Mouse (Mus musculus) midbrain, embryonic 16.5 days (tissue): ENCODE measurements around the gene Plcb1. TPM values are rescaled to one million over a fixed set of nuclear protein-coding genes. Genes with fewer than 3 reads are reported as not detected.

Experiments used
- ATAC-seq: fragments of 200-750 bp; cut with Nextera tagmentation; 2 replicates; pipeline ENCODE4 v1.8.0; 2017; ENCODE audit warnings: moderate TSS enrichment
- H3K27ac ChIP-seq: fragments of 300-500 bp; sonication (generic); 2 replicates; pipeline ENCODE4 v1.5.1; 2014; ENCODE audit warnings: mild to moderate bottlenecking, low read length, mixed read lengths
- H3K27me3 ChIP-seq: fragments of 300-500 bp; sonication (generic); 2 replicates; pipeline ENCODE4 v1.6.1; 2014; ENCODE audit warnings: low read depth, low read length, mixed read lengths; ENCODE audit not compliant: control insufficient read depth, insufficient read depth
- H3K36me3 ChIP-seq: fragments of 300-500 bp; sonication (generic); 2 replicates; pipeline ENCODE4 v1.6.1; 2014; ENCODE audit warnings: mild to moderate bottlenecking, low read length, moderate library complexity, mixed read lengths; ENCODE audit not compliant: control insufficient read depth, insufficient read depth
- H3K4me1 ChIP-seq: fragments of 300-500 bp; sonication (generic); 2 replicates; pipeline ENCODE4 v1.6.1; 2014; ENCODE audit warnings: mild to moderate bottlenecking, low read length, mixed read lengths; ENCODE audit not compliant: control insufficient read depth, insufficient read depth
- H3K4me2 ChIP-seq: fragments of 300-500 bp; sonication (generic); 2 replicates; pipeline ENCODE4 v1.6.1; 2014; ENCODE audit warnings: mild to moderate bottlenecking, low read length, mixed read lengths
- H3K4me3 ChIP-seq: fragments of 300-500 bp; sonication (generic); 2 replicates; pipeline ENCODE4 v1.5.1; 2014; ENCODE audit warnings: low read depth, mild to moderate bottlenecking, low read length, moderate library complexity, mixed read lengths
- H3K9ac ChIP-seq: fragments of 300-500 bp; sonication (generic); 2 replicates; pipeline ENCODE4 v1.6.1; 2014; ENCODE audit warnings: low read depth, low read length, mixed read lengths
- H3K9me3 ChIP-seq: fragments of 300-500 bp; sonication (generic); replicated peaks from 2 replicates; pipeline ENCODE4 v1.6.1; 2014; ENCODE audit warnings: mild to moderate bottlenecking, low read length, mixed read lengths; ENCODE audit not compliant: control insufficient read depth, poor library complexity, severe bottlenecking
- WGBS: fragments of 180-500 bp; shearing (Covaris S2); extraction: QIAGEN DNeasy Blood & Tissue Kit; methylation state at CpG from one replicate; pipeline ENCODE4 v1.1.7; 2014; 5-methylcytosine and 5-hydroxymethylcytosine counted together
- polyA plus RNA-seq: library from polyadenylated mRNA; unstranded; fragments of >200 nt; fragmentation: Nextera tagmentation; extraction: Ambion mirVana; gene quantifications from 2 replicates; pipeline ENCODE4 v1.2.1, GENCODE M21; 2015

Gene Plcb1
- polyA plus RNA-seq, 1 experiment from 2014 or later = 35.9 TPM

DNA sequence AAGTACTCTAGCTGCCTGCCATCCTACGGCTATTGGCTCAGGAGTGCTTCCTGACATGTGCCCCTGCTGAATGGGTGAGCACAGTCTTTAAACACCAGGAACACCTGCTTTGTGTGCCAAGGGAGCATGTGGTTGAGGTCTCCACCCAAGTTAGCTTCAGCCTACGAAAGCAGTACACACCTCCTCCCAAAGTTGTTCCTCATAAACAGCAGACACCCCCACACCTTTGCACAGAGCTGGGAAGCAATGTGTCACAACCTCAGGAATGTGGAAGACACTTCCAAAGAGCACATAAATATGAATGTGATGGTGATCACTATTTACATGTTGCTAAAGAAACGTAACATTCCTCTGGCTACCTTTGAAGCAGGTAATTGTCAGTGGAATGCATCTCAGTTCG lies 389.7 kb downstream of the Plcb1 start:
- no peaks in the 10 kb centered on the region for H3K27me3 ChIP-seq
- H3K4me3 ChIP-seq = no peak overlapping the region
- ATAC-seq = no peak
- no peak overlapping the region for H3K27ac ChIP-seq
- no peaks in the 10 kb centered on the region for H3K36me3 ChIP-seq
- H3K4me1 ChIP-seq = no peaks in the 10 kb centered on the region
- H3K9ac ChIP-seq = no peak overlapping the region
- 74% methylated on average over 4 of the region's 4 CpGs for WGBS
- no peak overlapping the region for H3K4me2 ChIP-seq
- no peaks in the 10 kb centered on the region for H3K9me3 ChIP-seq

DNA sequence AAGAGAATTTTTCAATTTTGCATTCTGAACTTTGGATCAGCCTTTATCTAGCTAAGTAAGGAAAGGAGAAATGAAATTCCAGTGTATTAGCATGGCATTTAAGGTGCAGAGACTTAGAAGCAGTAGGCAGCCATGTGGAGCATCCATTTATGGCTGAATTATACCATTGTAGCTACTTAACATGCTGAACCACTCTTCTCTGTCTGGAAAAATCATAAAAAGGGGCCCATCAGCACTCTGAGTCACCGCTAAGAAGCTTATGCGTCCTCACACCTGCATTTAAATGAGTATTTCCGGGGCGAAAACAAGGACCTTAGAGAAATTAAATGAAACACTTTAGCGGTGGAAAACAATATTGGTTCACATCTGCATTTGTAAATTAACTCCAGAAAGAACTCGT lies 401.8 kb downstream of the Plcb1 start:
- no peak overlapping the region for H3K9ac ChIP-seq

DNA sequence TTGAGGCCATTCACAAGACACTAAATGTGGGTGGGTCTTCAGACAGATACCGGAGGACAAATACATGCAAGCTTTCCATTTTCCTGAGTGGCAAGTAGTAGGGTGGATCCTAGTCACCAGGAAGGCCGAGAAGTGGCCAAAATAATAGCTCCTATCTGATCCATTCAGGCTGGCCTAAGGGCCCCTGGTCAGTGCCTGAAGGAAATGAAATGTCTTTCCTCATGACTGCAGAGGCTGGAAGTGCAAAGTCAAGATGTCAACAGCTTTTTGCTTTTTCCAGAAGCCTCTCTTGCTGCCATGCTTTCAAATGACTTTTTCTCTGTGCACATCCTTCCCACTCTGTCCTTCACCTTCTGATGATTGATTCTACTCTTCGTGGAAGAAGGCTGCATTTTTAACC lies 415.0 kb downstream of the Plcb1 start:
- Histone ChIP-seq H3K4me1 (no peaks in the 10 kb centered on the region), H3K27me3 (no peaks in the 10 kb centered on the region), H3K27ac (no peak overlapping the region), H3K36me3 (no peaks in the 10 kb centered on the region), H3K4me3 (no peak overlapping the region), H3K9ac (no peak overlapping the region), H3K4me2 (no peak overlapping the region), H3K9me3 (no peaks in the 10 kb centered on the region)
- WGBS = 89% methylated on average over 3 of the region's 3 CpGs
- no peak for ATAC-seq

More for the DNA sequence above, 401.8 kb downstream of the Plcb1 start:
- Histone ChIP-seq H3K27ac (no peak overlapping the region), H3K4me1 (peaks cover 2% of the 10 kb centered on the region; the same call in 1 of the 2 replicates), H3K4me3 (no peak overlapping the region), H3K36me3 (no peaks in the 10 kb centered on the region), H3K4me2 (no peak overlapping the region), H3K27me3 (no peaks in the 10 kb centered on the region), H3K9me3 (no peaks in the 10 kb centered on the region)
- ATAC-seq = no peak; the same call in 1 of the 2 replicates
- WGBS = 25% methylated on average over 6 of the region's 6 CpGs

GRCm38 (mm10) chr2:135202390-135202789 lies 416.5 kb downstream of the Plcb1 start:
- Histone ChIP-seq H3K27ac (no peak overlapping the region), H3K9me3 (no peaks in the 10 kb centered on the region), H3K4me2 (no peak overlapping the region), H3K36me3 (no peaks in the 10 kb centered on the region), H3K4me1 (no peaks in the 10 kb centered on the region), H3K9ac (no peak overlapping the region), H3K27me3 (no peaks in the 10 kb centered on the region), H3K4me3 (no peak overlapping the region)
- no peak for ATAC-seq
- WGBS = 76% methylated on average over 4 of the region's 4 CpGs

DNA sequence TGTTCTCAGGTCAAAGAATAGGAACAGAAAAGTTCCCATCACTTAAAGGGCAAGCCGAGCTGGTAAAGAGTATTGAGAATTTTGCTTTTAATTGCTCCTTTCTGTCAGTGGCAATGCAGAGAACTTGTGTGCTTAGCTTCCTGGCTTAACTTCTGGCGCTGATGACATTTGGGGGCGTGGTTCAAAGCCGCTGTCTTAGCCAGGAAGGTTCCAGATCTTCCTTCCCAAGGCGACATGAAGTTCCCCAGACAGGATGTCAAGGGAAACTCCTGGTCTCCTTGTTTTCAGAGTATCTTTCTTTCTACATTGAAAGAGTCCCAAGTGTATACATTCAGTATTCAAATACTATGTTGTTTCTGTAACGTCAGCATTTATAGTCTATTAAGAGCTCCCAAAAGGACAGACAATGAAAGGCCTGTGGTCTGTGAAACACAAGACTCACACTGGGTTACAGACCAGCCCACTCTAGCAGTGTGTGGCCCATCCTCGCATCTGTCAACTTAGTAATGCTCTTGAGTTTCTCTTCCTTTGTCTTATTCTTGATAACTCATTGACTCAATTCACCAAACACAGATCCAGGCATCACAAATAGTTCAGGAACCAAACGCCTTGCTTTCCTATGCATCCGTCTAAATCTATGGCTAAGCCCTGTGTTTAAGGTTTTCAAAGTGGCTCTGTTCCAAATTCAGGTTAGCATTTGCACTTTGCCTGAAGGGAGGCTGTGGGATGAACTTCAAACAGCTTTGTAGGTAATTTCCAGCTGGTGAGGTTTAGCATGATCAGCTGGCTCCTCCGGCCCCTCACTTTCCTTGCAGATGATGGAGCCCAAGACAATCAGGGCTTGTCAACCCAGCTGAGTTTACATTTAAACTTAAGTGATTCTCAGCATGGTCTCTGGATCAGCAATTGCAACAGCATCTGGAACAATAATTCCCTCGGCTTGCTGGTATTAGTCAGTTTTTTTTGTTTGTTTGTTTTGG lies 418.6 kb downstream of the Plcb1 start:
- no peaks in the 10 kb centered on the region for H3K9me3 ChIP-seq
- H3K27me3 ChIP-seq = no peaks in the 10 kb centered on the region
- no peak overlapping the region for H3K27ac ChIP-seq
- H3K9ac ChIP-seq = no peak overlapping the region
- H3K4me1 ChIP-seq = no peaks in the 10 kb centered on the region
- H3K4me2 ChIP-seq = no peak overlapping the region
- ATAC-seq = no peak
- WGBS = 79% methylated on average over 11 of the region's 11 CpGs
- no peak overlapping the region for H3K4me3 ChIP-seq
- no peaks in the 10 kb centered on the region for H3K36me3 ChIP-seq

- WGBS = 82% methylated on average over 1 of the region's 1 CpGs
- Histone ChIP-seq H3K27ac (no peak overlapping the region), H3K4me2 (no peak overlapping the region)
These were observed 423.0 kb downstream of the Plcb1 start for GRCm38 (mm10) chr2:135208890-135209289.

DNA sequence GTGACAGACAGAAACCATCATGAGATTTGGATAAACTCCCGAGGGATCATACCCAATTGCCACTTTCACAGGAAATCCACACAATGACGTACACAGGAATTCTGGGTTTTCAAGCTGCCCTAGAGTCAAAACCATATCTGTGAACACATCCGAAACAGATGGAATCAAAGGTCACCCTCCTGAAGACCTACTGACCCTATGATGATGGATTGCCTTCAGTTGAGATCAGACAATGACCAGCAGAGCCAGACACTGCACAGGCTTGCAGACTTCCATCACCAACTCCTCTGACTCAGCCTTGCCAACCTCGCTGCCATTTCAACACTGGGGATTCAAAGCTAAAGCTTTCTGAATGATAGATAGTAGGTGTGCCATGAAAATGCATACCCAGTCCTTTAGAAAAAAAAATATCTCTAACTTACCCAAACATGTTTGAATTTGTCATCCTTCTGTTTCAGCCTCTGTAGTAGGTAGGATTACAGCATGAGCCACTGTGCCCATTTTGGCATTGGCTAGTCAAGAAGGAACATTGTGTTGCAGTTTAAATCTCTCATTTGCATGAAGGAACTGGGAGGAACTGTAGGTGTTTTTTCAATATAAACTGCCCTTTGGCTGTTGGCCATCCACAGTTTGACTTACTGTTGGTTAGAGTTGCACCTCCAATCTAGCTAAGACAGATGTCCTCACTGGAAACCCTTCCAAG lies 429.0 kb downstream of the Plcb1 start:
- Histone ChIP-seq H3K9ac (no peak overlapping the region), H3K27me3 (no peaks in the 10 kb centered on the region), H3K4me3 (no peak overlapping the region), H3K27ac (no peak overlapping the region), H3K4me2 (no peak overlapping the region), H3K9me3 (no peaks in the 10 kb centered on the region), H3K4me1 (no peaks in the 10 kb centered on the region), H3K36me3 (no peaks in the 10 kb centered on the region)
- 75% methylated on average over 4 of the region's 4 CpGs for WGBS
- no peak for ATAC-seq

More at GRCm38 (mm10) chr2:135208890-135209289, 423.0 kb downstream of the Plcb1 start:
- no peaks in the 10 kb centered on the region for H3K27me3 ChIP-seq
- no peak overlapping the region for H3K4me3 ChIP-seq
- no peak for ATAC-seq
- no peaks in the 10 kb centered on the region for H3K9me3 ChIP-seq
- no peaks in the 10 kb centered on the region for H3K4me1 ChIP-seq
- H3K9ac ChIP-seq = no peak overlapping the region
- no peaks in the 10 kb centered on the region for H3K36me3 ChIP-seq

- no peak for ATAC-seq
- Histone ChIP-seq H3K4me1 (no peaks in the 10 kb centered on the region), H3K4me3 (no peak overlapping the region), H3K36me3 (no peaks in the 10 kb centered on the region), H3K4me2 (no peak overlapping the region), H3K9ac (no peak overlapping the region), H3K27me3 (no peaks in the 10 kb centered on the region), H3K27ac (no peak overlapping the region), H3K9me3 (no peaks in the 10 kb centered on the region)
- WGBS = 72% methylated on average over 3 of the region's 3 CpGs
These were observed 433.5 kb downstream of the Plcb1 start for GRCm38 (mm10) chr2:135219406-135219805.

GRCm38 (mm10) chr2:135225604-135226025 lies 439.7 kb downstream of the Plcb1 start:
- Histone ChIP-seq H3K4me3 (no peak overlapping the region), H3K36me3 (no peaks in the 10 kb centered on the region), H3K9me3 (no peaks in the 10 kb centered on the region), H3K27me3 (no peaks in the 10 kb centered on the region), H3K4me1 (no peaks in the 10 kb centered on the region), H3K27ac (no peak overlapping the region), H3K4me2 (no peak overlapping the region), H3K9ac (no peak overlapping the region)
- 66% methylated on average over 3 of the region's 3 CpGs for WGBS
- no peak for ATAC-seq
